Mouse (Mus musculus) limb, embryonic 10.5 days (tissue): ENCODE data around the gene Hs3st2. TPM values are rescaled to one million over a fixed set of nuclear protein-coding genes. Genes with fewer than 3 reads are reported as not detected.
"Not testable (repeated sequence)": the region's sequence is repeated elsewhere in the genome, so short reads cannot be mapped to it uniquely, and the experiment has no call there.

ENCODE experiments used
- DNase-seq: peaks from one replicate; pipeline ENCODE4 v3.0.0-alpha.2; 2017; ENCODE audit warnings: low spot score
- H3K27ac ChIP-seq: fragments of 300-500 bp; sonication (generic); 2 replicates; pipeline ENCODE4 v1.5.1; 2016; ENCODE audit warnings: mild to moderate bottlenecking
- H3K27me3 ChIP-seq: fragments of 300-500 bp; sonication (generic); 2 replicates; pipeline ENCODE4 v1.6.1; 2016; ENCODE audit warnings: low read depth, mild to moderate bottlenecking; ENCODE audit not compliant: poor library complexity, severe bottlenecking
- H3K36me3 ChIP-seq: fragments of 300-500 bp; sonication (generic); 2 replicates; pipeline ENCODE4 v1.6.1; 2016; ENCODE audit warnings: mild to moderate bottlenecking, moderate library complexity
- H3K4me1 ChIP-seq: fragments of 300-500 bp; sonication (generic); 2 replicates; pipeline ENCODE4 v1.6.1; 2016
- H3K4me3 ChIP-seq: fragments of 300-500 bp; sonication (generic); 2 replicates; pipeline ENCODE4 v1.5.1; 2016; ENCODE audit warnings: mild to moderate bottlenecking, moderate library complexity
- H3K9me3 ChIP-seq: fragments of 300-500 bp; sonication (generic); replicated peaks from 2 replicates; pipeline ENCODE4 v1.6.1; 2016; ENCODE audit warnings: mild to moderate bottlenecking
- WGBS: fragments of 180-500 bp; shearing (Covaris S2); methylation state at CpG from one replicate; pipeline ENCODE4 v1.1.7; 2016; 5-methylcytosine and 5-hydroxymethylcytosine counted together
- polyA plus RNA-seq: library from polyadenylated mRNA; unstranded; fragments of >200 nt; fragmentation: Nextera tagmentation; extraction: Ambion mirVana; gene quantifications from 2 replicates; pipeline ENCODE4 v1.2.1, GENCODE M21; 2016

The Hs3st2 gene
- polyA plus RNA-seq = 0.10 TPM in 1 of 2 replicates, not detected in the other

DNA sequence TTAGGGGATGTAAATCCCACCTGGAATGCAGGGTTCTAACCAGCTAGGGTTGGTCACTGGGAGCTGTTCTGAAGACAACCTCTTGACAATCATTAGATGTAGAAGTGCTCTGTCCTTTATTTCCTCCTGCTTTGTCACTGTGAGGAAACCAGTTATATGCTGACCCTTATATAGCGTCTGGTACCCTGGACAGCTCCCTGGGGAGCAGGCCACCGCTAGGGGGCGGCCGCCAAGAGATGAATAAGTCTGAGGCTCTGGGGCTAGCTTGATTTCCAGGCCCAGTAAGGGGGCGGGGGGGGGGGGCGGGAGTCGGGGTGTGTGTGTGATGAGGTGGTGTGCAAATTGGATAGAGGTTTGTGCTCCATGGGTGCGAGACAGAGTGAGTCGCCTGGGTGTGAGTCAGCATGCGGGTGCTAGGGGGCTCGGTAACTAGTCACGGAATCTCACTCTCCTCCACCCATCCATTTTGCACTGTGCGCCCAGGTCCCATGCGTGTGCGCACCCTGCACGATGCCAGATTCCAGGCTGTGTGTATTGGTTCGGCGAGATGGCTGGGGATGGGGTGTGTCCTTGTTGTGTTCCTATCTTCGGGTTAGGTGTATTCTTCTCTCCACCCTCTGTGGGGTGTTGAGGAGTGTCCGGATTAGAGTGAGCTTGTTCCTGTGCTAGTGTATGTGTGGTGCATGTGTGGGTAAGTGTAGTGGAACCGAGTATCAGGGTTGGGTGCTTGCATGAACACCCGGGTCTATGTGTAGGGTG, at the start of gene Hs3st2:
Hs3st2 (plus strand) TSS at position 635 of the 759 bp plus-strand sequence.
- Histone ChIP-seq H3K4me3 (peak within 1 kb of the TSS; percentile 37), H3K36me3 (no peaks in the 10 kb centered on the region), H3K9me3 (no peaks in the 10 kb centered on the region), H3K4me1 (peaks cover 16% of the 10 kb centered on the region), H3K27ac (no peak within 1 kb of the TSS), H3K27me3 (peaks cover 60% of the 10 kb centered on the region)
- WGBS = 4% methylated on average over 20 of the region's 22 CpGs
- DNase-seq = peak; percentile 85

DNA sequence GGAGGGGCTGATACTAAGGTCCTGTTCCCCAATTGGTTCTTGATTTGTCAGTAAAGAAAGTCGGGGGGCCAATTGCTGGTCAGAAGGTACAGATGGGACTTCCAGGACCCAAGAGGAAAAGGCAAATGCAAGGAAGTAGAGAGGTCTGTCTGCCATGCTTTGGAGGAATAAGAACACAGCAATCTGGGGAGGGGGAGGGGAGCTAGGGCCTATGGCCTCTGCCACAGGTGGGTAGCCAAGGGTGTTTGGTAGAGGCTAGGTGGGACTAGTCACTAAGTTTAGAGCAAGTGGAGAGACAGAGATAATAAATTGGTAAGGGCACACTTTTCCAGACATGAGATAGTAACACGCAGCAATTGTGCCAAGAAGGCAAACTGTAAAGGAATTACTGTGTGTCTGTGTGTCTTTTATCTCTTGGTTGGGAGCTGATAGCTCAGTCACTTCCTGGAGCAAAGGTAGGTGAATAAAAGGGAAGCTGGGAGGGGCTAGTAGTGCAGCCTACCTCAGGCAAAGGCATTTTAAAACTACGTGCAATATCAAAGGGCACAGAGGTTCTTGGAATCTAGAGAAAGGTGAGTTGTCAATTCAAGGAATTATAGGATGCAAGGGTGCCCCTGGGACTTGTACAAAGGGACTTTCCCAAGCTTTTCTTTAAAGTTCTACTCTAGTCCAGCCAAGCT, 43.2 kb upstream of the Hs3st2 start:
- DNase-seq = no peak
- no peak overlapping the region for H3K27ac ChIP-seq
- no peak overlapping the region for H3K4me3 ChIP-seq
- no peaks in the 10 kb centered on the region for H3K27me3 ChIP-seq
- H3K9me3 ChIP-seq = no peaks in the 10 kb centered on the region
- H3K4me1 ChIP-seq = no peaks in the 10 kb centered on the region
- H3K36me3 ChIP-seq = no peaks in the 10 kb centered on the region
- 77% methylated on average over 3 of the region's 3 CpGs for WGBS

DNA sequence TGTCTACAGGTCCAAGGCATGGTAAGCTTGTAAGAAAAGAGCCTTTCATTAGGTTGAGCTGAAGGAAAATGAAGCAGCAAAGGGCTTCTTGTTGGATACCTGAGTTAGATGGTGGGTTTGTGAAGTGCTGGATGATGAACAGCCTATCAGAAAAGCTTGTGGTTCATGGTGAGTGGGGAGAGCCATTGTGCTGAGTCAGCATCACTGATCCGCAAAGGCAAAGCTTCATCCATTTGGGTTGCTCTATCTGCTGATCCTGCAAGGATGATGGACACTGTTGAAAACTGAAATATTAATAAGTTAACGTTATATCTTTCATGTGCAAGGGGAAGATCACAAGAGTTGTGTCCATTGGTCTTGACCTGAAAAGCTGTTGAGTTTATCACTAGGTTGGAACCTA, 40.0 kb upstream of the Hs3st2 start:
- no peak overlapping the region for H3K4me3 ChIP-seq
- no peaks in the 10 kb centered on the region for H3K27me3 ChIP-seq
- 89% methylated on average over 2 of the region's 2 CpGs for WGBS
- DNase-seq = no peak
- no peaks in the 10 kb centered on the region for H3K9me3 ChIP-seq
- no peaks in the 10 kb centered on the region for H3K4me1 ChIP-seq
- no peaks in the 10 kb centered on the region for H3K36me3 ChIP-seq
- no peak overlapping the region for H3K27ac ChIP-seq

DNA sequence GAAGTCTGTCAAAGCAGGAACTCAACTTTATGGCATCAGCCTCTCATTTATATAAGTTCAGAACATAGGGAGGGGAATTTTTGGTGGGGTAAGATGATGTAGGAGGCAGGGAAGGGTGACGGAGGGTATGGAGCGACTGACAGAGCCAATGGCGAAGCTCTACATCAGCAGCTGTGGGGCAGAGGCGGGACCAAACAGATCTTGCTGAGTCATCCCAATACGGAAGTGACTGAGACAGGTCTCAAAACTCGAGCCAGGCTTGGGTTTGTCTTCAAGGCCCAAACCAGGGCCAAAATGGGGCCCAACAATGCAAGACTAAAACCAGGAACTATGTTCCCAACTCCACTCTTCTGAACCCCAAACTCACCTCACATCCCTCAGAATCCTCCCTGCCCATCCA, 30.2 kb upstream of the Hs3st2 start:
- H3K27ac ChIP-seq, H3K9me3 ChIP-seq, H3K27me3 ChIP-seq, H3K4me3 ChIP-seq, H3K4me1 ChIP-seq, H3K36me3 ChIP-seq, DNase-seq: not testable (repeated sequence)
- 95% methylated on average over 6 of the region's 6 CpGs for WGBS

DNA sequence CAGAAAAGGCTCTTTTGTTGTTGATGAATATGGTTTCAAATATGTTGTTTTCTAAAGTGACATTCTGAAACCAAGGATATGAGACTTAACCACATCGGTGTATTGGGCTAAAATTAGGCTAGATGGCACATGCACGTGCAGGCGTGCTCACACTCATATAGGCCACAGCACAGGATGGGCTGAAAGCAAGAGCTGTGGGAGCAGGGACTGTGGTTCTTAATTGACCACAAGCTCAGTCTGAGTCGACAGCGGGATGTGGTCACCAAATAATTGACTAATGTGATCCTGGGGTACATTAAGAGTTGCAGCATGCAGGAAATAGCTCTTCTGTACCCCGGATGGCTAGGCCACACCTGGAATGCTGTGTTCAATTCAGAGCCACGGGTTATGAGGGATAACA, 26.1 kb upstream of the Hs3st2 start:
- no peak for DNase-seq
- H3K4me3 ChIP-seq = no peak overlapping the region
- H3K4me1 ChIP-seq = no peaks in the 10 kb centered on the region
- 90% methylated on average over 7 of the region's 7 CpGs for WGBS
- H3K27me3 ChIP-seq = no peaks in the 10 kb centered on the region
- H3K36me3 ChIP-seq = no peaks in the 10 kb centered on the region
- H3K27ac ChIP-seq = no peak overlapping the region
- H3K9me3 ChIP-seq = no peaks in the 10 kb centered on the region

DNA sequence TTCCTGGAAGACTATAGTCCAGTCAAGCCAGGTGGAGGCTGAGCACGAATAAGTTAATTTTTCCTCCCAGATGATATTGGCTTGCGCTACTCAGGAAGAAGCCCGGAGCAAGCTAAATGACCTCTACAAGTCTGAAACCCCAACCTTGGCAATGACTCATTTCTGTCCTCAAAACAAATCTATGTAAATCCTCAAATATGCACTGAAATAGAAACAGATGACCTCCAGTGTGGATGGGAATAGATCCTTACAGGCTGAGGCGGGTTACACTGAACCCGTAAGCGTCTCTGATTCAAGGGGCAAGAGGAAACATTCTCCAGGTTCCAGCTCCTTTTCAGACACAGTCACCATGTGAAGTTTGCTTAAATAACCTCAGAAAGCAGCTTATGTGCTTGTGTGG, 24.5 kb upstream of the Hs3st2 start:
- H3K9me3 ChIP-seq = no peaks in the 10 kb centered on the region
- no peaks in the 10 kb centered on the region for H3K27me3 ChIP-seq
- no peak for DNase-seq
- H3K27ac ChIP-seq = no peak overlapping the region
- WGBS = 95% methylated on average over 6 of the region's 6 CpGs
- no peaks in the 10 kb centered on the region for H3K4me1 ChIP-seq
- no peaks in the 10 kb centered on the region for H3K36me3 ChIP-seq
- H3K4me3 ChIP-seq = no peak overlapping the region

DNA sequence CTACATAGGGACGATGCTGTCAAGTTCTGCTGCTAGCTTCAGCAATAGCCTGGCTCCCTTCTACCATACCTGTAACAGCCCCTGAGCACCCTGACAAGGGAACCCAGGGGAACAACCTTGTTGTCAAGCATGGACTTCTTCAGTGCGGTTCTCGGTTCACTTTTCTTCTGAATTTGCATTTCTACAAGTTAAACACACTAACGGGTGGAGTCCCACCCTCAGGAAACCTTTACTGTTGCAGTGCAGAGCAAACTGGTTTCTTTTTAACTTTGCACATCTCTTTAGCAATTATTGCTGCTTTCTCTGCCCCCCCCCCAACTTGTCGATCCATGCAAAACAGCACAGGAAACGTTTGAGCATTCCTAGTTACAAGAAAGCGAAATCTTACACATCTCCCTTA, 19.7 kb upstream of the Hs3st2 start:
- 86% methylated on average over 7 of the region's 7 CpGs for WGBS
- DNase-seq = no peak
- Histone ChIP-seq H3K27me3 (no peaks in the 10 kb centered on the region), H3K36me3 (no peaks in the 10 kb centered on the region), H3K4me1 (no peaks in the 10 kb centered on the region), H3K9me3 (no peaks in the 10 kb centered on the region), H3K27ac (no peak overlapping the region), H3K4me3 (no peak overlapping the region)

DNA sequence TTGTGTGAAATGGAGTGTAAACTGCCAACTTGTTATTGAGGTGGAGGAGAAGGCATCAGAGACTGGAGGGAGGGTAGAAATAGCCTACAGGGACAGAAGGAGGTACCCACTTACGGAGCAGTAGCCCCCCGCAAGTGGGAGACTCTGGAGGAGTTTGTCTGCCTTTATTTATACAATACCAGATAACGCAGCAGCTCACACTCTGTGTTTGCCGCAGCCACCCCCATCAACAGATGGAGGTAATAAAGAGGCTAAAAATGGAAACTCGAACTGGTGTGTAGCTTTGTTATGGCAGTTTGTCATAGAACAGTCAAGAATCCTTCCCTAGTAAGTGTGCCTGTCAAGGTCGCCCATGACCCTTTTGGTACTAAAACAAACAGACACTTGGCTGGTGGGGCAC, 16.2 kb upstream of the Hs3st2 start:
- Histone ChIP-seq H3K4me3 (no peak overlapping the region), H3K27ac (no peak overlapping the region), H3K9me3 (no peaks in the 10 kb centered on the region), H3K36me3 (no peaks in the 10 kb centered on the region), H3K27me3 (no peaks in the 10 kb centered on the region), H3K4me1 (no peaks in the 10 kb centered on the region)
- DNase-seq = no peak
- WGBS = 73% methylated on average over 6 of the region's 6 CpGs

DNA sequence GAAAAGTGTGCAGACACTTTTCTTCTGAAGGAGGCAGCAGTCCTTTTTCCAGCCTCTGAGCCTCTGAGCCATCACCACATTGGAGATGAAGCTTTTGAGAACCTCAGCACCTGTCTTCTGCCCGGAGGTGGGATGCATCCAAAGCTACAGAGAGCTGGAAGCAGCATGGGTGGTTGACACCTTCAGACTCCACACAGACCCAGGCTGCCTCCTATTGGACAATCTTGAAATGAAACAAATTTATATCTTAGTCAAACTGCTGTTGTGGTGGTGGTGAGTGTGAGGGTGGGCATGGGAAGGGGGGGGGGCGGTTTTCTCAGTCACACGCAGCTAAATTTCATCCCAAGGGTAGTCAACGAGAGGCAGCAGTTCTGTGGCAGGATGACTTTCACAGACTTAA, 12.7 kb upstream of the Hs3st2 start:
- no peak for DNase-seq
- no peaks in the 10 kb centered on the region for H3K4me1 ChIP-seq
- no peaks in the 10 kb centered on the region for H3K27me3 ChIP-seq
- H3K9me3 ChIP-seq = no peaks in the 10 kb centered on the region
- H3K27ac ChIP-seq = no peak overlapping the region
- 73% methylated on average over 4 of the region's 4 CpGs for WGBS
- H3K36me3 ChIP-seq = no peaks in the 10 kb centered on the region
- no peak overlapping the region for H3K4me3 ChIP-seq

DNA sequence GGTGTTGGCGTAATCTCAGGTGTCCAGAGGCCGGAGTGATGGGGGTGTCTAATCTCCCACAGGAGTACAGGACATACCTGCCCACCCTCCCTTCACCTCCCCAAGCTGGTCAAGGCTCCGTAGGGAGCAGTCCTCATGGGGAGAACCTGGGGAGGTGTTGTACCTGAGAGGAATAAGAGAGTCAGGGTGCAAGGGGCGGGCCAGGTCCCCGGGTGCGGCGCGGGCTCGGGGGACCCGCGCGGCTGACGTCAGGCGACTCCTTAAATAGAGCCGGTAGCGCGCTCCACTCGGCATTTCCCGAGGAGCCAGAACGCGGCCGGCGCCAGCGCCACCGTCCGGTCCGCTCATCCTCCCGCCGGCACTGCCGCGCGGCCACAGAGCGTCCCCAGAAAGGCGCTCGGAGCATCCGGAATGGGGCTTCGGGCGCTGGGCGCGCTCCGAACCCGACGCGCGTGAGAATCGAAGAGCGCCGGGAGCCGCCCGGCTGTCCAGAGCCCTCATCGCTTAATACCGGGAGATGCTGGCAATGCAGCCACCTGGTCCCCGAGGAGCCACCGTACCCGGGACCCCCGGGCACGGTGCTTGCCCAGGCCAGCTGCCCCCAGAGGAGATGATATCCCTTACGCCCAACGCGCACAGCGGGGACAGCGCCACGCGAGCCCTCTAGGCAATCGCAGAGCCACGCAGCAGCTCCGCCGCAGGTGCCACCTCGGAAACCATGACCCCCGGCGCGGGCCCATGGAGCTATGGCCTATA, 503 bp downstream of the Hs3st2 start:
- Histone ChIP-seq H3K27me3 (peaks cover 60% of the 10 kb centered on the region), H3K36me3 (no peaks in the 10 kb centered on the region), H3K4me3 (peak overlapping the region; percentile 37), H3K9me3 (no peaks in the 10 kb centered on the region), H3K27ac (no peak overlapping the region), H3K4me1 (peaks cover 16% of the 10 kb centered on the region)
- 1% methylated on average over 72 of the region's 72 CpGs for WGBS
- peak; percentile 43 for DNase-seq

DNA sequence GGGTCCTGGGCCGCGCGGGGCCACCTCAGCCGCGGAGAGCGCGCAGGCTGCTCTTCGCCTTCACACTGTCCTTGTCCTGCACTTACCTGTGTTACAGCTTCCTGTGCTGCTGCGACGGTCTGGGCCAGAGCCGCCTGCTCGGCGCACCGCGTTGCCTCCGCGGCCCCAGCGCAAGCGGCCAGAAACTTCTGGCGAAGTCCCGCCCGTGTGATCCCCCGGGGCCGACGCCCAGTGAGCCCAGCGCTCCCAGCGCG, 1.0 kb downstream of the Hs3st2 start:
- DNase-seq = peak; percentile 31
- Histone ChIP-seq H3K4me1 (peaks cover 16% of the 10 kb centered on the region), H3K27me3 (peaks cover 60% of the 10 kb centered on the region), H3K36me3 (no peaks in the 10 kb centered on the region), H3K9me3 (no peaks in the 10 kb centered on the region), H3K4me3 (peak overlapping the region; percentile 37), H3K27ac (no peak overlapping the region)
- 2% methylated on average over 28 of the region's 28 CpGs for WGBS

DNA sequence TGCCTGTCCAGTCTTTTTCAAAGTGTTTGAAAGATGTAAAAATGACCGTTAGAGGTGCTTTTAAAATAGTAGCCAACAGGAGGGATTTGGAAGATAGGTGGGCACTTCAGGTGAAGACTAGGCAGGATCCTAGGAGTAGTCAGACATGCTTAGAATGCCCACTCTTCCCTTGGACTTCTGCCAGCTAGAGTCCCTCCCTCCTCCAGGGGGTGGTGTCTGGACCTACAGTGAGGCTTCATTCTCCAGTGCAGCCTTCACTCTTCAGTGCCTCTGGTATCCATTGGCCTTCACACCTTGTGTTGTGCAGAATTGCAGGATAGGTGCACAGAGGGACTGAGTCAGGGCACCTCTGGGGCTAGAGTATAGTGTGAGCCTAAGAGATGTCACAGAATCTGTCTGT, 2.2 kb downstream of the Hs3st2 start:
- Histone ChIP-seq H3K27ac (no peak overlapping the region), H3K27me3 (peaks cover 60% of the 10 kb centered on the region), H3K36me3 (no peaks in the 10 kb centered on the region), H3K9me3 (no peaks in the 10 kb centered on the region), H3K4me3 (no peak overlapping the region), H3K4me1 (peaks cover 16% of the 10 kb centered on the region)
- no peak for DNase-seq
- 82% methylated on average over 1 of the region's 1 CpGs for WGBS

DNA sequence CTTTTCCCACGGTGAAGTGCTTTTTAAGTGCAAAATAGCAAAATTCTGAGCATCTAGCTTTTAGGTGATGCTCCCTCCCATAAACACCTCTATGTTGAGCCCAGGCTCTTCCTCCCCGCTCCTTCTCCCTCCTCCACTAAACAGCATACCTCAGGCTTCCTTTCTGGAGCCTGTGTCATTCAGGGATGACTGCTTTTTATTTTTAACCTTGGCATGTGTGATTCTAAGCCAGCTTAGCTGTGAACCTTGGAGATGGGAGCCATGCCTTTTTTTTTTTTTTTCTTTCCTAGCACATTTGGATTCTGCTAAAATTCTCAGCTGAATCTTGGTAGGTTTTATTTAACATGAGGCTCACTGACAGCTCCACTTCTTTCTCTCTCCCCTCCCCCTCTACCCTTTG, 3.2 kb downstream of the Hs3st2 start:
- no peak overlapping the region for H3K27ac ChIP-seq
- H3K9me3 ChIP-seq = no peaks in the 10 kb centered on the region
- H3K4me1 ChIP-seq = peaks cover 16% of the 10 kb centered on the region
- 89% methylated on average over 2 of the region's 2 CpGs for WGBS
- no peak overlapping the region for H3K4me3 ChIP-seq
- H3K36me3 ChIP-seq = no peaks in the 10 kb centered on the region
- peaks cover 60% of the 10 kb centered on the region for H3K27me3 ChIP-seq
- no peak for DNase-seq
